Mouse (Mus musculus): ENCODE measurements at regions not wholly inside any gene's neighbourhood (a gene's known extent, or its start where the extent isn't known, plus 50 kb on each side); places are given as distances from the start of the nearest gene placed in this dataset.

DNA sequence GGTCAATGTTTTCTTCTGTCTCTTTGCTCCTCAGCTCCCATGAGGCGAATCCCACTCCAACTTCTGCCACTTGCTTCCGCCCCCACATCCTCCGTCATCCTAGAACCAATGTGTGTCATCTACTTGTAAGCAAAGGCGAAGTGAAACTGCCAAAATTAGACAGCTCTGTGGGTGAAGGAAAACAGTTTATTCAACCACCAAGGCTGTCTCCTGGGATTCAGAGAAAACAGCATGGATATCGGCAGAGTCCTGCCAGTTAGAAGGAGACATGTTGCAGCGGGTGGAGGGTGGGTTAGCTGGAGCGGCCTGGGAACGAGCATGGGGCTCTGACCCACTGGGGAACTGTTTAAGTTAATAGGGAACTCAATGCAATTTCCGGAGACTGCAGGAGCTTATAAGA, 52.4 kb upstream of the Enpp6 start:
- DNase-seq (ENCODE audit: low spot score in 2 of 2), result peak; percentile 37 to 67
- Histone ChIP-seq H3K27ac (peak overlapping the region; percentile 75), H3K4me3 (no peak overlapping the region)
- no peak for TF ChIP-seq CTCF (conservative IDR thresholded peaks at IDR 0.05)

DNA sequence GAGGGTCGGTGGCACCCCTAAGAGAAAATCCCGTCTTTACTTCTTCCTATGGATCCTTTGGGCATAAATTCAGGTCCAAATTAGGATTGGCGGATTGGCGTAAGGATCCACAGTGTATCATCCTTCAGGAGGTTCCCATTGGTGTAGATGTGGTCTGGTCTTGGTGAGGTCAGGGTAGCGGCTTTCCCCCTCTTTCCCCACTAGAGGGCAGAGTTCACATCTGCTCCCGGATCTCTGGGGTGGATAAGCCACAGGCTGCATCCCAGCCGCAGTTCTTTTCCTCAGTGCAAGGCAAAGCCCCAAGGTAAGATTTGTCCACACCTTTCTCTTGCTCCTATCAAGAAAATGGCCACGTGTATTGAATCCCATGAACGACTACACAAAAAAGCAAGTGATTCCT, 51.8 kb upstream of the Enpp6 start:
- Histone ChIP-seq H3K4me3 (no peak overlapping the region), H3K27ac (peak overlapping the region; percentile 75)
- TF ChIP-seq CTCF (conservative IDR thresholded peaks at IDR 0.05), result peak; percentile 87
- peak; percentile 44 to 55 for DNase-seq (ENCODE audit: low spot score in 2 of 2)

DNA sequence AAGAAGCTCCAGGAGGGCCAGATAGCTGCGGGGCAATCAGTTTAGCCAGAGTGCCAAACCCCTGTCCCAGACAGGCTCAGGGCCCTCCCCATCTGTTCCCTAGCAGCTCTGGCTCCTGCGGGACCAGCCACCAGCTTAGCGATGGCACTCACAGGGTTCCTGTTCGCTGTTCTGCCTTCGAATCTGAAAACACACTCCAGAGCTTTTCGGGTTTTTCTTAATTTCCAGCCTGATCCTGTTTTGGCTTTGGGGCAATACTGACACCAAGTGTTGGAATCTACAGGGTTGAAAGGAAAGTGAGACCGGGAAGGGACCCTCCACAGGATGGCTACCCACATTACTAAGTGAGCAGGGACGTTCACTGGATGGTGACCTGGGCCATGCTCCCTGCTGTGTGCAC, 50.6 kb upstream of the Enpp6 start:
- no peak overlapping the region for H3K27ac ChIP-seq
- peak; percentile 78 for TF ChIP-seq CTCF (conservative IDR thresholded peaks at IDR 0.05)
- H3K4me3 ChIP-seq, result peak overlapping the region; percentile 31
- peak in 1 of 2 experiments; percentile 46 for DNase-seq (ENCODE audit: low spot score in 2 of 2)

Measured in layer of hippocampus, adult 2 months (tissue).